Mouse (Mus musculus): ENCODE results near the gene Cpox.

Gene Cpox

GRCm38 (mm10) chr16:58763076-58763475 is 93.0 kb downstream of the Cpox start, which contains the start of gene Olfr172:
Olfr172 (minus strand) TSS chr16:58763176.
- DNase-seq = no peak
